18 mouse cellular contexts compared by ENCODE assay signal in genomic region chr19:46616378-46616777, GRCm38 (mm10). TPM values are rescaled to one million over a fixed set of nuclear protein-coding genes. Genes with fewer than 3 reads are reported as not detected.
"Had no signal": no experiment of that assay in that cellular context is flagged by ENCODE, and none has a peak within 500 bp of the region (broad histone marks: within the 10 kb centered on the region; RNA-seq: fewer than 3 reads in every experiment).

No protein-coding gene starts in this region.

- DNase-seq: kidney, adult 18-20 months; kidney, postnatal 4 days; lung, embryonic 14.5 days; thymus, postnatal 14 days had no signal

- H3K4me2 ChIP-seq: limb, embryonic 15.5 days; liver, embryonic 12.5 days; lung, embryonic 14.5 days; midbrain, embryonic 13.5 days had no signal

- H3K27ac ChIP-seq: kidney, postnatal 0 days; layer of hippocampus, adult 2 months; limb, embryonic 15.5 days; liver, embryonic 12.5 days; midbrain, embryonic 13.5 days; stomach, postnatal 0 days had no signal

- H3K4me3 ChIP-seq: layer of hippocampus, adult 2 months; limb, embryonic 15.5 days; liver, embryonic 12.5 days; midbrain, embryonic 13.5 days; myocyte had no signal

- H3K27me3 ChIP-seq: limb, embryonic 15.5 days; liver, embryonic 12.5 days; midbrain, embryonic 13.5 days had no signal

- ATAC-seq: liver, embryonic 12.5 days; midbrain, embryonic 13.5 days had no signal

- H3K9ac ChIP-seq: limb, embryonic 15.5 days; liver, embryonic 12.5 days; lung, embryonic 14.5 days; midbrain, embryonic 13.5 days had no signal

- H3K9me3 ChIP-seq: limb, embryonic 15.5 days; liver, embryonic 12.5 days; midbrain, embryonic 13.5 days had no signal

RNA-seq across cellular contexts. Expression of gene Cyp17a1, which starts 56.6 kb away (rescaled TPM):
- total RNA-seq: layer of hippocampus, adult 2 months; layer of hippocampus, postnatal 25 days; left cerebral cortex, adult 8-10 months; left cerebral cortex, postnatal 25 days; megakaryocyte-erythroid progenitor cell, adult 5-6 weeks had no signal
- polyA plus RNA-seq: kidney, postnatal 0 days; limb, embryonic 11.5 days; lung, embryonic 14.5 days; midbrain, embryonic 13.5 days; myocyte; neural tube, embryonic 11.5 days; stomach, postnatal 0 days; urinary bladder, adult 2 months had no signal
